Mouse (Mus musculus): Measurements from ENCODE around the gene Slc4a10.
"Not testable (repeated sequence)": the region's sequence is repeated elsewhere in the genome, so short reads cannot be mapped to it uniquely, and the experiment has no call there.

Gene Slc4a10

DNA sequence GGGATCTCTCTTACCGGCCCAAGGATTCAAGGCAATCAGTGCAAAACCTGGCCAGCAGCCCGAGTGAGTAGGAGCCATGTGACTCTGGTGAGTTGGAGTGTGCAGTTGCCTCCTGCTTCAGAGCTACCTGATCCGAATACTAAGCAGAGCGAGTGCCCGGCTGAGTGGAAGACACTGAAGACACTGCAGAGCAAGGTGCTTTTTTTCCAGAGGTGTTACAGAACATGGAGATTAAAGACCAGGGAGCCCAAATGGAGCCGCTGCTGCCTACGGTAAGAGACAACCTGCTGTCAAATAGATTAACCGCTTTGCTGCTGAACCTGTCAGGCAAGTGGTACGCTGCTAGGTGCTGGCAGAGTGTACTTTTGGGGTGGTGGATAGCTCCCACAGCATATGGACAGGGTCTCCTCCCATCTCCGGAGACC is at the start of gene Slc4a10:
Gene Slc4a10 (plus strand): TSS at position 42 of the 425 bp plus-strand sequence.
- DNase-seq (ENCODE audit: low read depth, low spot score) = no peak

DNA sequence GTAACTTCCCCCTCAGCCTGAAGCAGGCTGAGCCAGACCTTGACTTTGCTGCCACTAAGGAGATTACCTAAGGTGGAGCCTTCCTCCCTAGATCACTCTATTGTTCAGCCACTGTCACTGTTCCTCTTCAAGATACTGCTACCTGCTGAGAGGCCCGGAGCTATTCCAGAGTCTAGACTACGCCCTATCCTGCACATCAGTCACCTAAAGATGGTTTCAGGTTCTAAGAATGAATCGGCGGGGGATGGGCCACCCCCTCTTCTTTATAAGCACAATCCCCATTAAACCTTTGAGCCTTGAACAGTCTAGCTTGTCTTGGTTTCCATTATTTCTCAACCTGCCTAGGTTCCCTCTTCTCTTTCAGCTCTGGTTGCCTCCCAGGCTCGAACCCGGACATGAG is 45.0 kb upstream of the Slc4a10 start:
- not testable (repeated sequence) for DNase-seq (ENCODE audit: low read depth, low spot score)

DNA sequence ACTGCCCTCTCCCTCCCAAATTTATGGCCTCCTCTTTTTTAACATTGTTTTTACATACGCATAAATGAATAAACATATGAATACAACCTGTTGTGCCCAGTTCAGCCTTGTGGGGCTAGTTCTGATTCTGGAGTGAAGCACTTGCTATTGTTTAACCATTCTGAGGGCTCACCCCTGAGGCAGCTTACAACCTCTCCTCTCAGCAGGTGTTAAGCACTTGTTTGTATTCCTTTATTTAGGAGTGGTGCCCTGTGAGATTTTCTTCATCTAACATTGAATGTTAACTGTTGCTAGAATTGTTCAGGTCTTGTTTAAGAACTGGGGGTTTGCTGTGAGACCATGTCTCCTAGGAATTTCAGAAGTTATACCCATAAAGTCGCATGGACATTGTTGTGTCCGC is 28.1 kb upstream of the Slc4a10 start:
- DNase-seq (ENCODE audit: low read depth, low spot score) = no peak

DNA sequence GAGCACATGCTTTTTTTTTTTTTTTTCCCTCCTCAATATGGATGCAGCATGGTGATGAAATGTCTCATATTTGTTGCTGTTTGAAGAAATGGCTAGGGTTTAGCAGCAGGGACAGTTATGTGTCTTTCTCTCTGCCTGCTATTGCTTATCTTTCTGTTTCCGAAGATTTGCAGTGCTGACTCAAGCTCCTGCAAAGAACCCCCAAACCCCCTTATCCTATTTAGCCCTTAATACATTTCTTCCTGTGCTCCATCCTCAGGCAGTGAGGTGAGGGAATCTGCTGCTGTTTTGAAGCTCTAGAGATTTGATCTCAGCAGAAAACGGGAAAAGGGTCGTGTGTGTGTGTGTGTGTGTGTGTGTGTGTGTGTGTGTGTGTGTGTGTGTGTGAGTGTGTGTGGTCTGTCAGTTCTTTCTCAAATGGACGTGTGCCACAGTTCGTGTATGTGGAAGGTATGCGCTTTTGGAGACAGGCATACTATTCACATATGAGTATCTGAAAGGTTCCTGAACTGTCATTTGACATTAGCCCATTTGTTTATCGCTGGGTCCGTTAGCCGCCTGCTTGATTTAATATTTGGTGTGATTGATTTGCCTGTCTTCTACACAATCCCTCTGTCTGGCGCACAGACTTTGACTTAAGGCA is 720 bp downstream of the Slc4a10 start:
- DNase-seq (ENCODE audit: low read depth, low spot score) = no peak

DNA sequence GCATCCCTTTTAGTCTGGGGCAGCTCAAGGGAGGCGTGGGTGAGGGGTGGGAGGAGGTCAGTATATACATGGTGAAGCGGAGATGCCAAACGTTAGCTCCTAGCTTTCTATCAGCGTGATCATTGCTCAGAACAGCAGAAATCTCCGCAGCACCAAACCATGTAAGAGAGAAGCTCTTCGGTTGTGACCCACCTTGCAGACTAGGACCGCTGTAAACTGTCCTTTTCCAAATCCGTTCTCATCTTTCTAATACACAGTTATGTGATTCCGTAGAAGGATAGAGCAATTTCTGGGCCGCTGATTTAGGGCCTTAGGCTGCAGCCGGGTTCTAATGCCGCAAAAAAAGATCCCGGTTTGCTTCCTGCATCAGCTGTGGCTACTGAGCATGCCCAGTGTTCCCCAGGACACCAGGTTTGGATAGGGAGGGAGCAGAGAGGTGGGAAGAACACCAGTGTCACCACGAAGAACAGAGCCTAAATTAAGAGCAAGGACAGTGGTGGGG is 1.3 kb downstream of the Slc4a10 start:
- no peak for DNase-seq (ENCODE audit: low read depth, low spot score)

DNA sequence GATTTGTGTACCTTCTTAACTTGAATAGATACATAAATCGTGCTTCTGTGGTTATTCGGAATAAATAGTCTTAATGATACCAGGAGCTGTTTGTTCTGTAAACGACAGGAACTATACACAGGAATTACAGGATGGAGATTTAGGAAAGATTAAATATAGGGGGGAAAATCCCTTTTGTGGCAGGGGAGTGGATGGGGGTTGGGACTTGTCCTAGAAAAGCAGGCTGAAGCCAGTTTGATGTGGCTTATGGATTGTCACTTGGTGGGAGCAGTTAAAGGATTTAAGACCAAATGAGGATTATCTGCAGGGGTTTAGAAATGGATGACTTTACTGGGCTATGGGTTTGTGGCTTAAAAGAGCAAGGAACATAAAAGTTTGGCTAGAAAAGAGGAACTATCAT is 1.9 kb downstream of the Slc4a10 start:
- DNase-seq (ENCODE audit: low read depth, low spot score) = no peak

DNA sequence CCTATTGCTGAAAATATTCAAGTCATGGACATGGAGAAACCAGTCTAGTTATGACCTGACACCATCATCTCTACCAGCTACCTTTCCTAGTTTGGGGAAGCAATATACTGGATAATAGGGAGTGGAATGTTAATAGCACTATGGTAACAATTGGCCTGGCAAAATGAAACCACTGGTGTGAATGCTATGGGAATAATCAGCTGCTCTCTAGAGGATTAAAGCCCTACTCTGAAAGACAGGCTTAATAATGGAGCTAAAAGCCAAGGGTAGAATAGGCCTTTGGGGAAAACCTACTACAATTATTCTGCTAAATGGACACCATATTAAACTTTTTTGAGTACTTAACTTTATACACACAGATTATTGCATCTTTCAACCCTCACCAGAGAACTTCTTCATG is 30.2 kb downstream of the Slc4a10 start:
- DNase-seq (ENCODE audit: low read depth, low spot score) = no peak

DNA sequence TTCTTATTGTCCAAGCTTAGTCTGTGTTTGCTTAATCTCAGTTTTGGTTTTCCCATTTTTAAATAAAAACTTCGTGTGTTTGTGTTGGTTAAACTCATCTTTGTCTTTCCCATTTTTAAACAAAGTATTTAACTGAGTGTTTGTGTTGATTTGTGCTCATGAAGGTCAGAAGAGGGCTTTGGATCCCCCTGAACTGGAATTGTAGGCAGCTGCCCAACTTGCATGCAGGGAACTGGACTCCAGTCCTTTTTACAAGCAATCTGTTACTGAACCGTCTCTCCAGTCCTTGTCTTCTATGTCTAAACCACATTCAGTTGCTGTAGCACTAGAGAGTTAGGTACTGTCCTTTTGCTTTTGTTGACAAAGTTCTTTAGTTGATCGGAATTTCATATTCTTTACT is 41.3 kb downstream of the Slc4a10 start:
- DNase-seq (ENCODE audit: low read depth, low spot score) = no peak

DNA sequence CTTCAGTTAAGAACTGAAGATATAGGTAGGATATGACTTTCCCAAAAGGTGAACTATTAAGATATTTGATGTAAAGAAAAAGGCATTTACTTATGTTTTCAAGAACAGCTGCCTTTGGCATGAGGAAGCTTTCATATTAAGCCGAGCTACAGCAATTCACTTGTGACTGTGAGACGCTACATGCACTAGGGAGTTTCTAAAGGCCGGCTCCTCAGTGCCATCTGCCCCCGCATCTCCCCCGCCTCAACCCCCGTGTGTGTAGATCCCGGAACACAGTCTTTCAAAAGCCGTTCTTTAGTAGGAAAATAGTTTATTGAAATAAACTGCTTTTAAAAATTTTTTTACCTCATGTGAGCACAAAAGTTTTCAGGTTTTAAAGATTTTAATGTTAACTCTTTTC is 42.5 kb downstream of the Slc4a10 start:
- no peak for DNase-seq (ENCODE audit: low read depth, low spot score)

DNA sequence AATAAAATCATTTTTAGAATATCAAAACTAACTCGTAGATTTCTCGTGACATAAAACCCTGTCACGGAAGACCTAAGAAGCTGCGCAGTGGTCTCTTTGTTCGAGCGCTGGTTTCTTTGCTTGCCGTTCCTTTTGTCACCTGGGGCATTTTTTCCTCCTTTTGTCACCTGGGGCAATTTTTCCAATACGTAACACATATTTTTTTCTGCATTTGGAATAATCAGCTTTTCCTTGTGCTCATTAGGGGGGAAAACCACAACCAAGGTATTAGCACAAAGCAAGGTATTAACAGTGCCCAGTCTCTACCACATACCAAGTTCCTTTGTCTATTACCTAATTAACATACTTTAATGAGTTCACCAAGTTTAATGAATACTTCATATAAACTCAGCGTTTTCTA is 42.9 kb downstream of the Slc4a10 start:
- no peak for DNase-seq (ENCODE audit: low read depth, low spot score)

DNA sequence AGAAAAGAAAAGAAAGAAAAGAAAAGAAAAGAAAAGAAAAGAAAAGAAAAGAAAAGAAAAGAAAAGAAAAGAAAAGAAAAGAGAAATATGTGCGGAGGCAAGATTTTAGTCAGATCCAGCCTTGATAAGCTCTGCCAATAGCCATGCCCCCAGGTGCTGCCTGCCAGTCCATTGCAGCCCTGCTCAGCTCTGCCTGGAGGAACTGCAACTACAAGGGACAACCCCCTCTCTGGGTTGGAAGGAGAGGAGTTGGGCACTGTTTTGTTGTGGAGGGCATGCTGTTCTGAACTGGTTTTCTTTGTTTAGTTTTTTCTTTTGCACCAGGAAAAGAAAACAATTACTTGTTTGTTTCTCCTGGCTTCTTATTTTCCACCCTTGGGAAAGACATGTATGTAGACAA is 54.3 kb downstream of the Slc4a10 start:
- DNase-seq (ENCODE audit: low read depth, low spot score) = no peak

DNA sequence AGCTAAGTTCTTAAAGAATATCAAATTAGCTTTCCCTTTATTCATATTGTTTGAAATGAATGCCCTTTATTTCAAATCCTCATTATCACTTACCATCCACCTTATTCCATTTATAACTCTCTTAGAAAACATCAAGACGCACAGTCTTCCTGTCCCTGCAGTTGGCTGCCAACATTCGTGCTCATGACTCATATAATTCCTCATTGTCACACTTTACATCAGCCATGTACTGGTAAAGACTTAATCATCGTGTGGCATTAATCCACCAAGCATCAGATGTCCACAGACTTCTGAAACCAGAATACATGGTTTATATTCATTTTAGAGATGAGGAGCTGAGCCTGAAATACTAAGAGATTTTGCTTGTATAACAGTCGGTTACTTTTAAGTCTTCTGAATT is 69.1 kb downstream of the Slc4a10 start:
- DNase-seq (ENCODE audit: low read depth, low spot score) = peak; percentile 58

DNA sequence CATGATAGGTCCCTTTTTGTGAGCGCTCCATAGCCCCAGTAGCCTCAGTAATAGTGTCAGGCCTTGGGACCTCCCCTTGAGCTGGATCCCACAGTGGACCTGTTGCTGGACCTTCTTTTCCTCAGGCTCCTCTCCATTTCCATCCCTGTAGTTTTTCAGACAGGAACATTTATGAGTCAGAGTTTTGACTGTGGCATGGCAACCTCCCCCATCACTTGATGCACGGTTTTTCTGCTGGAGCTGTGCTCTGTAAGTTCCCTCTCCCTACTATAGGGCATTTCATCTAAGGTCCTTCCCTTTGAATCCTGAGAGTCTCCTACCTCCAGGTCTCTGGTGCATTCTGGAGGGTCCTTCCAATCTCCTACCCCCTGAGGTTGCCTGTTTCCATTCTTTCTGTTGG is 83.7 kb downstream of the Slc4a10 start:
- DNase-seq (ENCODE audit: low read depth, low spot score) = no peak

DNA sequence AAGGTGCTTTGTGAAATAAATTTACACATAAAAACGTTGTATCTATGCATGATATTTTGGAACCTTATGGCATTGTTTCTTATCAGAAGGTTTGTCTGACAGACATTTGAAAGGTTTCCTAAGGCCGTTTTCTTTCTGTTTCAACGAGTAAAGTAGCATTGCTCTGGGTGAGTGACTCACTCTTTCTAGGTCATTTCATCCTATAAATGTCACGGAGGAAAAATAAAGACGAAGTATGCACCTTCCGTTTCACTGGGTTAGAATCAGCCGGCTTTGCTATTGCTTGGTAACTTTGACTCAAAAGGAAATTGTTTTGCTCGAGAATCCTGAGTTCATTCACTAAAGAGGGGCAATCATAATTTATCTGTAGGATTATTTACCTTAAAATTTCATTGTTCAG is 88.6 kb downstream of the Slc4a10 start:
- DNase-seq (ENCODE audit: low read depth, low spot score) = no peak

DNA sequence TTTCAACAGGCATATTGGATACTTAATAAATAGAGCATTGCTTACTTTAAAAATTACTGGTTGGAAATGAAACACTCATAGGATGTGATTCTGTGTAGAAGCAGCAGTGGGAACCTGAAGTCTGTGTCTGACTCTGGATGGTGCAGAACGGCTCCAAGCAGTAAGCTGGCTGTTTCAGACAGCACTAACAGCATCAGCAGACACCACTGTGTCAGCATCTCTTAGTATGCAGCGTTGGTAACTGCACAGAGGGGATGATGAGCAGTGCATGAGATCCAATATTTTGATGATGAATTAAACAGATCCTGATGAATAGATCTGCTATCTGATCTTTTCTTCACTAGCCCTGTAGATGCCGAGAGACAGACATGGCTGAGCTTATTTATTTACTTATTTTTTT is 101.4 kb downstream of the Slc4a10 start:
- no peak for DNase-seq (ENCODE audit: low read depth, low spot score)

DNA sequence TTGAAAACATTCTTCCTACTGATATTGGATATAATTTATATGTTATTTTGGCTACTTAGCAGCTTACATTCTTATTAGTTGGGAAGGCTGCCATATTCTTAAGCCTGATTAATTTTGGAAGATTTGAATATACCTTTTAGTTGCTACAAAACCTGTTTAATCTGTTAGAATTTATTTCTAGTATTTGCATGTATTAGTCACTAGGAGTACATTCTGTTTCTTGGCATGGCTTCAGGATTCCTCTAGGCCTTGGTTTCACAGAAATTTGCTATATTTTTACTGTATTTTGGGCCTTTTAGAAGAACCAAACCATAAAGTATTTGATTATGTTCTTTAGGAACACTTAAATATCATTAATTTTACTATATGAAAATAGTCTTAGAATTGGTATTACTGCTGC is 103.2 kb downstream of the Slc4a10 start:
- DNase-seq (ENCODE audit: low read depth, low spot score) = peak; percentile 9

DNA sequence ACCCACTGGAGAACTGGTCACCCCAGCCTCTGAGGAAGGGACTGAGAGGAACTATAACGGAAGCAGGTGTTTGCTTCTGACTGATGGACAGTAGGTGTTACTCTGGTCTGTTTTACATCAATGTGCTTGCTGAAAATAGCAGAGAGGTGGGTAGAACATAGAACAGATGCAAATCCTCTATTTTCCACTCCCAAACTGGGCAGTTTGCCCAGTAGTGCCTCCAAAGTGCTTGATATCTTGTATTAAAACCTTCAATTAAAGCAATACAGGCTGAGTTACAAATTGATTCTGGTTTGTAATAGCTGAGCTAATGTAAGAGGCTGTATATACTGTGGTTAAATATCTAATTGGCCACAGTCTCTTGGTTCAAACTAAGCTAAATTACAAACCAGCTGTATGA is 104.6 kb downstream of the Slc4a10 start:
- no peak for DNase-seq (ENCODE audit: low read depth, low spot score)

DNA sequence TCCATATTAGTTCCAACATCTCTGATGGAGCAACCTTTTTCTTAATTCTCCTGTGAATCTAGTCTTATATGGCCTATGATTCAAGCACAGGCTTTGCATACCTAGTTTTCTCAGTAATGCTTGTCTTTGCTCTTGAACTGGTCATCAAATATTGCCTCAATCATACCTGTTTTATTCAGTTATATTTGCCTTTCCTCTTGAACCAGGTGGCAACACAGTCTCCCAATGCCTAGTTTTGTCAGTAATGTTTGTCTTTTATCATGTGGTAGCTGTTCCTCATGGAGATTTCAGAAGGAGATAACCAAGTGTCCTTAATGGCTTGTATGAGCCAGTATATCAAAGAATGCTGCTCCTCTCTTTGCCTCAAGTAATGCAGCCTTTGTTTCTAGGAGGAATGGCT is 163.8 kb downstream of the Slc4a10 start:
- no peak for DNase-seq (ENCODE audit: low read depth, low spot score)

DNA sequence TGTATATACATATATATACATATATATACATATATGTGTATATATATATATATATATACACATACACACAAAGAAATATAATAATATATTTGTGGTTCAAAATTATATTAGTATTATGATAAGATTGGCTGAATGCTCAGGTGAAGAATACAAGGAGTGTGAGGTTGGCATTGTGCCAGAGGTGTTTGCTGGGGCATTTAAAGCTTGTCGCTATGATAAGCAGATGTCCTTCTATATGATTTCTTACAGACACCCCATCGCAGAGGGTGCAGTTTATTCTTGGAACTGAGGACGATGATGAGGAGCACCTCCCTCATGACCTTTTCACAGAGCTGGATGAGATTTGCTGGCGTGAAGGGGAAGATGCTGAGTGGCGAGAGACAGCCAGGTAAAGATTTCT is 164.8 kb downstream of the Slc4a10 start:
- no peak for DNase-seq (ENCODE audit: low read depth, low spot score)

DNA sequence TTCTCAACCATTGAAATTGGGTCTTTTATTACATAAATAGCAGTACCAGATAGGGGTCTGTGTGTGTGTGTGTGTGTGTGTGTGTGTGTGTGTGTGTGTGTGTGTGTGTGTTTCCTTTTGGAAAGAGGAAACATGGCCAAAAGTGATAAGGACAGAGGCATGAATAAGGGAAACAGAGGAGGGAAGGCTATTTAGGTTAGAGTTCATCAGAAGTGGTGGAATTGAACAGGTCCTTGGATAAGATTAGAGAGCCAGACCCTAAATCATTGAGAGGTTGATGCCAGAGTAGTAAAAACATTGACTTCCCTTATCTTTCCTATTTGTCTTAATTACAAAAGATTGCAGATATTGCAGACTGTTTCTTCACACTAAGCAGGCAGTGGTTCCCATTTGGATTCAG is 181.3 kb downstream of the Slc4a10 start:
- DNase-seq (ENCODE audit: low read depth, low spot score) = no peak

DNA sequence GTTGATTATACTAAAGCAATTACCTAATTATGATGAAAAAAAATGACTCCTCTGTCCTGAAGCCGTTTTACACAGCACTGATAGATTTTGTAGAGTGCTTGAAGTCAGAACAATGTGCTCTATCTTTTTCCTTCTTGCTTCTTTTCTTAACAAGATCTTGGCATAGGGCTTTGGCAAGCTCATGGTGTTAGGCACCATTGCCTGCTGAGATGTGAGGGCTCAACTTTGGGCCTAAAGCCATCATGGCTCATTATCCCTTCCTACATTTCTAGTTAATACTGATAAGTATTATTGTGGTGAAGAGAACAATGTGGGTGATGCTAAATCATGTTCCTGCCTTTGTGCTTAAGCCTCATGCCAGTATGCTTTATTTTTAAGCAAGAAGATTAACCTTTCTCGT is 185.0 kb downstream of the Slc4a10 start:
- no peak for DNase-seq (ENCODE audit: low read depth, low spot score)

DNA sequence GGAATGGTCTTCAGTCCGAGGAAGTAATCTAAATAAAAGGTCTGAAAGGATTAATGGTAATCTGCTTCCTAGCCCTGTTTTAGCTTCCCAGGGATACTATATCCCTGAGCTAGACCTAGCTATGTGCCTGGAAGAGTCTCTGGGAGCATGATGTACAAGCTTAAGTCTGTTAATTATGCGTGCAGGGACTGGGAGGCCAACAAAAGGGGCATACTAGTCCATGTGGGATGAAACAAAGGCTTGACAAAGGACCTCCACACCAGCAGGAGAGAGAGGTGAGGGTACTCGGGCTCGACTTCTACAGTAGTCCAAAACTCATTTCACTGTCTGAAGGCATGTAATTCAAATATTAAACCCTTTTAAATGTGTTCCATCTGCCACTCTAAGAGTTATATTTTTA is 197.9 kb downstream of the Slc4a10 start:
- DNase-seq (ENCODE audit: low read depth, low spot score) = no peak

DNA sequence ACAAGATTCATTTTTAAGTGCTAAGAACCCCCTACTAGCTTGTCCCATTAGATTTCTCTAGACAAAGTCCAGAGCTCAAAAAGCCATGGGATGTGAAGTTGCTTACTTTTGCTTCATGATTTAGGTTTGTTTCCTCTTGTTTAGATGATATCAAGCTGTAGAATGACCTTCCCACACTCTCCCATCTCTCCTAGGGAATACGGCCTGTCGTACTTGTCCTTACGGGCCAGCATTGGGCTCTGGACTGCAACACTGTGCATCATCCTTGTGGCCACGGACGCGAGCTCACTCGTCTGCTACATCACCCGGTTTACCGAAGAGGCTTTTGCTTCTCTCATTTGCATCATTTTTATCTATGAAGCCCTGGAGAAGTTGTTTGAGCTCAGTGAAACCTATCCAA is 222.2 kb downstream of the Slc4a10 start:
- no peak for DNase-seq (ENCODE audit: low read depth, low spot score)

DNA sequence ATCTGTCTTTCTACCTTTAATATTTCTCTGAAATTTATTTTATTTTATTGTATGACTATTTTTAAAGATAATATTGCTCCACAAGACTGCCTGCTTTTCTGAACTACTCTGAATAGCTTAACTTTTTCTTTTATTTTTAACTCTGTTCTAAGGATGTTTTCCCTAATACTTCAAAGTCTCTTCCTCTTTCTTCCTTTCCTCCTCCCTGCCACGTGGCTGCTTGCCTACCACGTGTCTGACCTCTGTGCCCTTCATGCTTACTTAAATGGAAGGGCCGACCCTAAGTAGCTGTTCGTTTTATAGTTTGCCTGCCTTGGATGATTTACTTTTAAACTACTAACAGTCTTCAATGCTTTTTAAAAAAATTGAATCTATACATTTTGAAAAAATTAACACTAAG is 225.6 kb downstream of the Slc4a10 start:
- no peak for DNase-seq (ENCODE audit: low read depth, low spot score)

All from 3T3-L1 (cell line).